Mouse (Mus musculus) CH12.LX (cell line): ENCODE data around the gene Fam198b.

ENCODE experiments used
- CHD2 ChIP-seq: IDR thresholded peaks from 2 replicates; pipeline ENCODE4 v1.6.1; 2011; ENCODE audit warnings: low read length, improper control_type of control experiment
- CTCF ChIP-seq, 2 experiments: IDR thresholded peaks in 1 of 2; conservative IDR thresholded peaks in 1 of 2; 2 replicates each; pipeline ENCODE4 v1.5.1; 2011 to 2012; ENCODE audit warnings: low read depth in 2 of 2, low read length in 2 of 2, improper control_type of control experiment in 1 of 2, inconsistent platforms in 1 of 2, mild to moderate bottlenecking in 1 of 2, moderate library complexity in 1 of 2
- HCFC1 ChIP-seq: IDR thresholded peaks from 2 replicates; pipeline ENCODE4 v1.6.1; 2012; ENCODE audit warnings: low read depth, mild to moderate bottlenecking, inconsistent platforms, low read length, improper control_type of control experiment
- MAZ ChIP-seq: IDR thresholded peaks from 2 replicates; pipeline ENCODE4 v1.6.1; 2012; ENCODE audit warnings: low read depth, mild to moderate bottlenecking, inconsistent platforms, low read length, improper control_type of control experiment, moderate library complexity
- POLR2A ChIP-seq: IDR thresholded peaks from 2 replicates; pipeline ENCODE4 v1.6.1; 2011; ENCODE audit warnings: low read depth, mild to moderate bottlenecking, improper control_type of control experiment, low read length
- SIN3A ChIP-seq: IDR thresholded peaks from 2 replicates; pipeline ENCODE4 v1.6.1; 2012; ENCODE audit warnings: low read length, improper control_type of control experiment, inconsistent platforms
- UBTF ChIP-seq: IDR thresholded peaks from 2 replicates; pipeline ENCODE4 v1.6.1; 2012; ENCODE audit warnings: low read depth, mild to moderate bottlenecking, inconsistent platforms, low read length, improper control_type of control experiment, moderate library complexity

DNA sequence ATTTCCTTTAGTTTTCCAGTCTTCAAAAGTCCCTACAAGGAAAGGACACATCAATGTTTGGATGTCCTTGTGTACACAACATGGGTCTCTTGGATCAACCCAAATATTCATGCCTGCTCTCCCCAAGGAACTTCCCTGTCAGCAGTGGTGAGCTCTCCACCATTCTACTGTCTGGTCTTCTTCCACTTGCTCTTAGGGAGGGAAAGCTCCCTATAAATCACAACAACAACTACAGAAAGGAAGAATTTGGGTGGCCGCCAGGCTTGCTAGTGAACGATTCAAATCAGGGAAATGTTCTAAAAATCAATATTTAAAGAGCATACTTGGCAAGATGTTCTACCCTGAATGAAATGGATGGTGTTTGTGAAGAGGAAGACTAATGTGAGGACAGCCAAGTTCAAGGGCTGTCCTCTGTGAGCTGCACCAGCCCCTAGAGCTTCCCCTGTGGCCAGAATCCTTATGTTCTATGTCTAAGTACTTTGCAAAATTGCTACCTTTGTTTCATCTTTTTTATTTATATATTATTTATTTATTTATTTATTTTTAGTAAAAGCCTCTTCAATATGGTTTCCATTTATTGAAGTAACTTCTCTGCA is 68.9 kb downstream of the Fam198b start:
- TF ChIP-seq CTCF (conservative IDR thresholded peaks at IDR 0.05 in 1 of 2, IDR thresholded peaks at IDR 0.05 in 1 of 2; ENCODE audit: low read depth in 2 of 2, low read length in 2 of 2) (no peak), CHD2 (no peak), MAZ (no peak), POLR2A (no peak), SIN3A (no peak), HCFC1 (no peak), UBTF (no peak)
